Mouse (Mus musculus) ovary, adult 18-20 months (tissue): Measurements from ENCODE around the gene Plscr1.

Experiments used
- DNase-seq: peaks from one replicate; pipeline ENCODE4 v3.0.0; 2022; ENCODE audit warnings: low spot score, mixed read lengths

Plscr1 gene

DNA sequence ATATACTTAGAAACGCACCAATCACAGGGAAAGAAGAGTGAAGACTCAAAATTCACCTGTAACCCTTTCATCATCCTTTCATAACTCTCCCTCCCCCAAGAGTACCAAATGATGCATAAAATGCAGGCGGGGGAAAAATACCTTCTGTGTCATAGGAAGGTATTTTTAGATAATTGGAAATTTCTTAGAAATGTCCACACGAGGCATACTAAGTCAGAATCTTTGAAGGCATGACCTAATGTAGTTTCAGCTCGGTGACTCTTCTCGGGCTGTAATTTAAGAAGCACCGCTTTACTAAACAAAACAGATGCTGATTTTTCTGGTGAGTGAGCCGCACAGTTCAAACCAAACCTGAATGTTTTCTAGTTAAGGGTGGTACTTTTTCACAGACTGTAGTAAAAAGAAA, at the start of gene Plscr1:
TSS of gene Plscr1 (plus strand) at position 304 of the 406 bp plus-strand sequence.
- no peak for DNase-seq

DNA sequence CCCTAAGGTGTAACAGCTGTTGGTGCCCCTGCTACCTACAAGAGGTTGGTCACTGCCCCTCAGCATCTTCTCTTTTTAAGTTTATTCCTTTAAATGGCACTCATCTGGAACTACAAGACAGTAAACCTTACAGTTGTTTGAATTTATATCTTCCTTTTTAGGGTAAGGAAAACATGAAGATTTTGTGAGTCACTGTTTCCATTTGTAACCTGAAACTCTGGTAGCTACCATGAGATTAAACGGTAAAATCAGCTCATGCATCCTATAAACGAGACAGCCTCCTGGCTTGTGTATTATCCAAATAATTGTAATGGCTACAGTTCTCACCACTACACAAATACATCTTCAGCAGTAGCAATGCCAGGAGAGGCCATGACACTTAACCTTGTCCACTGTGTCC, 45.2 kb upstream of the Plscr1 start:
- no peak for DNase-seq

DNA sequence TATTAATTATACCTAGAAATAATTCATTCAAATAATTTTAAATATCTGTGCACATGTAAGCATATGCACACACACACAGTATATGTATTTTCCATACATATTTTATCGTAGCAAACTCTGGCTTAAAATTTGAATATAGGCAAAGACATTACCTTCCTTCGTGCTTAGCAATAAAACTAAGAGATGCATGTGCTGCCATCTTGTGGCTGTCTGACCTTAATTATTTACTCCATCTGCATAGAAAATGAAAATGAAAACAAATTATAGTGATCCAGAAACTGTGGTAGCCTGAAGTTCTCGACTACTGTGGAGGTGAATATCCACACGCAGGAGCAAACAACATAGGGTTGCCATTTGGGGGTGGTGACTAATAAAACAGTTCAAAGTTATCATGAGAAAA, 42.2 kb upstream of the Plscr1 start:
- no peak for DNase-seq

DNA sequence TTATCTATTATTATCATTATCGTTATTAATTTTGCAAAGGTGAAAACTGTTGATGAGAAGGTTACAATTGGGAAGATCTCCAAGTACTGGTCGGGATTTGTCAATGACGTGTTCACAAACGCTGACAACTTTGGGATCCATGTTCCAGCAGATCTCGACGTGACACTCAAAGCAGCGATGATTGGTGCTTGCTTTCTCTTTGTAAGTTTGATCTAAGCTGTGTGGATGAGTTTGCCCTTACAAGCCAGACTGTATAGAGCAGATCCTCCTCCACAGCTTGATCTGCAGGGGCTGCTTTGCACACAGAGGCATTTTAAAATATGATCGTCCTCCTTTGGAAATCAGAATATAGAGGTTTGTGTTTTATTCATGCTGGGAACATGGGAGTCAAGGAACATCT, 41.8 kb upstream of the Plscr1 start:
- no peak for DNase-seq

DNA sequence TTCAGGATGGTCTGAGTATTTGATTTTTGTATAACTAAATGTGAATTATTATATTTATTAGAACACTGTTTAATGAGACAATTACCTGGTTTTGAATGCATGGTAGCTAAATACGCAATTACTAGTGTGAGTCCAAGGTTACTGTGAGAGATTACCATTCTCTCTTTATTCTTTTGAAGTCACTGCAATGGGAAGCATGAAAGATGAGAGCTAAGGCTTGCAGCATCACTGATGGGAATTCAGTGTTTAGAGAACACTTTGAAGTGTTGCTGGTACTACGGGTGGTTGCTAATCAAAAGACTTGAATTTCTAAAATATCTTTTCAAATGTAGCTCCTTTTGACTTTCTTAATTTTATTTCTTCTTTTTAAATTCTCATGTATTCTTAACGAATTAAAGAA, 39.7 kb upstream of the Plscr1 start:
- DNase-seq: no peak

DNA sequence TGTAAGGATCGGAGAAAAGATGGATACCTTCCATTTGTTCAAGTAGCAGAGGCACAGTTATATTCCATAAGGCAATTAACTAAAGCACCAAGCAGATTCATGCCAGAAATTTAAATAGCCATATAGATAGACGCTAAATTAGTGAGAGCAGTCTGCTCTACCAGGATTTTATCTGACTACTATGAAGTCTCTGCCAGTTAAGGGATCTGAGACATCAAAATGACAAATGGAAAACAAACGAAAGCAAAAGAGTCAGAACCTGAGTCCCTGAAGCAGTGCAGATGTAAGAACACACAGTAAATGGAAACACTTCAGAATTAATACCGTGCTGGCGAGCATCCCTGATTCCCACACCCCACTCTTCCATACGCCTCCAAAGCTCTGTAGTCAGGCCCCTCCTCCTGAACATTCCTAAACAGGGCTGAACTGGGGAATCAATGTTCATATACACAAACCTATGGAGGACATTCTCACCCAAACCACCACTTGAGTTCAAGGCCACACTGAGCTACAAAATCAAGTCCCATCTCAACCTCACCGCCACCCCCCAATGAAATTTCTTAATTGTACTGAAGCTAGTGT, 39.1 kb upstream of the Plscr1 start:
- DNase-seq: no peak

DNA sequence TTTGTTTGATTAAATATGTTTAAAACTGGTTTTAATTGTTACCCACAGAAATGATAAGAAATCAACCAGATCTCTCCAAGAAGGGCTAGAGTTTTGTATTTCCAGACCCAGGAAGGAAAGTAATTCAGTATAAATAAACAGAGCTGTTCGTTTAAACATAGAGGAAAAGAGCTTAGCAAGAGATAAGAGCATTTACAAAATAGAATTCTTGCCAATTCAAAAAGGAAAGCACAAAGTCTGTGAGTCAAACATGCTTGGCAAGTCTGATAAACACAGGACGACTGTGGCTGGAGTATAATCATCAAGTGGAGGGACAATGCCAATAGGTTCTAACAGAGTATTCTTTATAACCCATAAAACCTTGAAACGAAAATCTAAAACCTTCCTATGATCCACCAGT, 38.5 kb upstream of the Plscr1 start:
- DNase-seq: no peak

DNA sequence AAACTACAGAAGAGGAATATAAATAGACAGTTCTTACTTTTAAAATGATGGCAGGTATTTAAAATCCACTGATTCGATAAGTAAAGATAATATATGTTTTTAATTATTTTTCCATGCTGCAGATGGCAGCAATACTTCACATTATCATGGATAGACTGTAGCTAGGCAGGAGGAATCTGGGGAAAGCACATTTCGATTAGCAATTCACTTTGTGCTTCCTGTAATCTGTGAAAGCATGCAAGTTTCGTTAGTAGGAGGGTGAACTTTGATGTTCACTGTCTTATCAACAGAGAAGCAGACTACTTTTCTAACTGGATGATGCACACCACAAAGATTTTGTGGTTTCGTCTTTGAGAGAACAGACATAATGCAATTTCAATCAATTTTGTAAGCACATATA, 32.1 kb upstream of the Plscr1 start:
- no peak for DNase-seq

DNA sequence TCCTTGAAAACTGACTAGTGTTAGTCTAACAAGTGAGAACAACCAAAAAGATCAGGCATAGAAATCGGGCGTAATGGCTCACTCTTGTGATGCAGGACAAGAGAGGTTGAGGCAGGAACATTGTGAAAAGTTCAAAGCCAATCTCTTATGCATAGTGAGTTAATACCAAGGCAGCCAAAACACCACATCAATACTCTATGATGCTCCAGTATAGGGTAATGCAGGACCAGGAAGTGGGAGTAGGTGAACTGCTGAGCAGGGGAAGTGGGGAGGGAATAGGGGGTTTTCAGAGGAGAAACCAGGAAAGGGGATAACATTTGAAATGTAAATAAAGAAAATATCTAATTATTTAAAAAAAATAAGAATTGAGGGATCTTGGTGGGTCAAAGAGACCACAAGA, 31.7 kb upstream of the Plscr1 start:
- DNase-seq: no peak

DNA sequence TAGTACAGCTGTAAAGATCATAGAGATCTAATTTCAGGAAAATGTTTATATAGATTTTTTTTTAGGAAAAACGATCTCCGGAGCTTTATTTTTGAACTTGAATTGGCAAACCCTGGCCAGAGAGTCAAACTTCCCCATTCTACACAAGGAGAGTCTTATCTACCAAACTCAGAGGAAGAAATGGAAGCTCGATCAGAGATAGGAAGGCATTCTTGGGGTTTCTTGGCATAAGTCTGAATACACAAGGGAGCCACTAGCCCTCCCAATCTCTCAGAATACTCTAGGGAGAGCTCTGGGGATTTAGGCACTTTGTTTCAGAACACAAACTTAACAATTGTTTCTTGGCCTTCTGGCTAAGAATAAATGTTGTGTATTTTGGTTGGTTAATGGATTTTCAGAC, 29.4 kb upstream of the Plscr1 start:
- DNase-seq: no peak

DNA sequence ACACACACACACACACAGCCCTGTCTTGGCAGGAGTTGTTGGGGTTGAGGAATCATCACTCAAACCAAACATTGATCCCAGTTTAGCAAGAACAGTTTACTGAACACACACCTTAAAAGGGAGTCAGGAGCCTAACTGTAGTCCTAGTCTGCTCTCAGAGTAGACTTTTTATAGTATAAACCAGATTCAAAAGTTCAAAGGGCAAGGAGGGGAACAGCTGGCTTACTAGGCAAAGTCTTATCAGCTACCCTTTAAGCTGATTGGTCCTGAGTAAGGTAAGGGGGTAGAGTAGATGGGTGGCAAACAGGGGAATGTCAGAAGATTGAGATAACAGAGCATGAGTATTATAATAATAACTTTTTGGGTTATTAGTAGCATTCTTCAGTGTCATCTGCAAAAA, 28.1 kb upstream of the Plscr1 start:
- no peak for DNase-seq

DNA sequence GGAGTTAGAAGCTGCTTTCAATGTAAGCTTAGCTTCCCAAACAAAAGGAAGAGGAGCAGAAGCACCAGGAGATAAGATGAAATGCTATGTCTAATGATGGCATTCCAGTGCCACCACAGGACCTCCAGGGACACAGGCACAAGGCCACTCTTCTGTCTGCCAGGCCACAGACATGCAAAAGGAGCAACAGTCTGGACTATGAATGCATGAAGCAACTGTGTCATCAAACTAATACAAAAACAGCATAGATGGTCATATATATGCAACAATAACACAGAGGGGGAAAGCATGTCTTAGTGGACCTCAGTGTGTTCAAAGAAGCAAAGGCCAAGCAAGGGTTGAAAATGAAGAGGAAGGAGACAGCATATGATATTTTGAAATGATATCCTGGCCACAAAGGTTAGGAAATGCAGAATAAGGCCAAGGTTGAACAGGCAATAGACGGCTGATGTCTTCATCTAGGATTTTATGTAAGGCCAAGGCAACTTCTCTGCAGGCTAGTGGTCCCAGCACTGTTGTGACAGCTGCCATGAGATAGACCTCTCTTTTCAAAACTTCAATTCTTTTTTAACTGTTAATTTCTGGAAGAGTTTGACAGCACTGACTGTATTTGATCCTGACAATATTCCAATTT, 24.8 kb upstream of the Plscr1 start:
- DNase-seq: no peak

DNA sequence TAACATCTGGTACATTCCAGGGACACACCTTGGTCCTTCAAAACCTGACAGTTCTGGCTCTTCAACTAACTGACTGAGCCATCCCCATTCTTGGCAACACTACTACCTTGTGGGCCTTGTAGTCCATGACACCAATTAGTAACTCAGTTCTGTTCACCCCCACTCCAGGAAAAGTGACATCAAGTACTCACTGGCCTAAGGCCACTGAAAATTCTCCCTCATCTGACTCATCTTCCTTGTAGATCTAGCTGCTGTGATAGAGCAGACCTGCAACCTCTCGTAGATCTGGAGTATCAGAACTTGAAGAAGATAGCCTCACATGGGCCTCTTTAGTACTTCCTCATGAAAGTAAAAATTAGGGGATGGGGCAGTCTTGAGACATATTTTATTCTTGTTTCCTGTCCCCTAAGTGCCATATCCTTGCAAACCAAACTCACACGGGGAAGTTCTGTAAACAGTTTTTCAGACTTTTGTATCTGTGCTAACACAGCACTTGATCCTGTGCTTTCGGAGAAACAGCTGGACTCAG, 23.4 kb upstream of the Plscr1 start:
- no peak for DNase-seq

DNA sequence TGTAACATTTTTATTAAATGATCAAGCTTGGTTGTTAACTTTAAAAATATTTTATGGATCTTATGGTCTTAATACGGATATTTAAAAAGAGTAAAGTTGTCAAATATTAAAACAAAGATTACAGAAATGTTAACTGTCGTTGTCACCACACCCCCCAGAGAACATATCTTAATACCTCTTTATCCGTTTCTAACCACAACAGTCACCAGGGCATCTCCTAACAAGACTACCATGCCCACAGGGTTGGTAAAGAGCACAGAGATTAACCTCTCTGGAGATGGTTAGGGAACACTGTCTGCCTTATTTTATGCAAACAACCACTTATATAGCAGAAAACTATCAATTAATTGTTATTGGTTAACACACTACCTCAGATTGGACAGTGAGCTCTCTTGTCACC, 22.8 kb upstream of the Plscr1 start:
- DNase-seq: no peak

DNA sequence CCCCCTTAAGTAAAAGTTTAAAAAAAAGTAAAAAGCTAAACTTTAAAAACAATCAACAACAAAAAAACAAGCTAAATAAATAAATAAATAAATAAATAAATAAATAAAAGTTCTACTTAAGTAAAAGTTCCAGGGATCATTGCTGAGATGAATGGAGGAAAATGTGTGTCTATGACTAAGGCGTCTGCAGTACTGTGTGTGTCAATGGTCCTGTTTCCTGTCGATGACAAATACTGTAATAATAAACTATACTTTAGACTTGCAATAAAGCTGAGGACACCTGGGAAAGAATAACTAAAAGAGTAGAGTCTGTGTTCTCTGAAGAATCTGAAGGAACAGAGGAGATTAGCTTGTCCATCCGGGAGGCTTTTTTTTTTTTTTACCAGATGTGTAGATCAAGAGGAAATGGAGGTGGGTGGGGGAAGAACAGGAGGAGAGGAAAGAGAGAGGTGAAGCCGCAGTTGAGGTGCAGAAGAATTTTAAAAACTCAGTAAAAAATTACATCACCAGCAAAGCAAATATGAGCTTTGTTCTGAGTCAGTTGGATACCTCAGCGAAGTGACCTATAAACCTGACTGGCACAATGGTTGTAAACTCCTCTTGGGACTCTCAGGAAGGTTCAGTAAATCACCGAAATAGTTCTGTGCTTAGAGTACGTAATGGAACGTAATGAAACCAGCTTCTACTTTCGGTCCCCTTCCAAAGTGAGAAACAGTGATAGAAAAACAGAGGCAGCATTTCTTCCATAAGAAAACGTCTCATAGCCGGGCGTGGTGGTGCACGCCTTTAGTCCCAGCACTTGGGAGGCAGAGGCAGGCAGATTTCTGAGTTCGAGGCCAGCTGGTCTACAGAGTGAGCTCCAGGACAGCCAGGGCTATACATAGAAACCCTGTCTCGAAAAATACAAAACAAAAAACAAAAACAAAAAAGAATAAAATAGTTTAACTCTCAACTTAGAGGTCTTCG, 20.4 kb upstream of the Plscr1 start:
- DNase-seq: no peak

DNA sequence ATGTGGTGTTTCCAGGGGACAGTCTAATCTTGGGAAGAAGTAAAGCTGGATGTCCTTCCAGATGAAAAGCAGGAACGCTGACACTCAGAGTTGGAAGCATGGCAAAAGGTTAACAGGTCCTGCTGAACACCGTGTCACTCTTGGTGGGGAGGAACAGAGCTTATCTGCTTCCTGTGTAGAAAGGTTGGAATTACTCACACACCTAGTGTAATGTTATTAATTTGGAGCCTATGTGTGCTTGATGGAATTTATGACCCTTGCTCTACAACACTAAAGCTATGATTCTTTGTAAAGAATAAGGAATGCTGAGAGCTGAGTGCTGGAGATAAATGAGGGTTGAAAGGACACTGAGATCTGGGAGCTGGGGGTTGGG, 19.7 kb upstream of the Plscr1 start:
- DNase-seq: no peak

DNA sequence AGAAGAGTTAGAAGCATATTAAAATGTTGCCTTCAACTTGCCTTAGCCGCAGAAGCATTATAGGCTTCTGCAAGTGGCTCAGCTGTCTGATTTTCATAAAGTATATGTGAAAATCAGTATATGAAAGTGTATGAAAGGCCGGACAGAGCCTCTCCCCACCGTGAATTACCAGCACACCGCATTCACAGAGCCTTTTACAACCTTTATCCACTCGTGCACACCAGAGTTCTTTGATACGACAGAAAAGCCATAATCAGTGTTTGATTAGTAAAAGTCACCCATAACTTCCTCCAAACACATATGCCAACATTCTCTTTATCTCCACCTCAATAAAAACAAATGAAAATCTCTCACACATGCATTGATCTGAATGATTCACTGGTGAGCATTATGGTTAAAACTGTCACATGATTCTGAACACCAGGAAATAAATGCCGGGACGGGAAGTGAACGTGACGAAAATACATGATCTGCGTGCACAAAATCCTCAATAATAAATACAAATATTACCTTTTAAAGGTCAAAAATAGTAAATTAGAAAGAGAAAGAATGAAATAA, 14.6 kb upstream of the Plscr1 start:
- no peak for DNase-seq

DNA sequence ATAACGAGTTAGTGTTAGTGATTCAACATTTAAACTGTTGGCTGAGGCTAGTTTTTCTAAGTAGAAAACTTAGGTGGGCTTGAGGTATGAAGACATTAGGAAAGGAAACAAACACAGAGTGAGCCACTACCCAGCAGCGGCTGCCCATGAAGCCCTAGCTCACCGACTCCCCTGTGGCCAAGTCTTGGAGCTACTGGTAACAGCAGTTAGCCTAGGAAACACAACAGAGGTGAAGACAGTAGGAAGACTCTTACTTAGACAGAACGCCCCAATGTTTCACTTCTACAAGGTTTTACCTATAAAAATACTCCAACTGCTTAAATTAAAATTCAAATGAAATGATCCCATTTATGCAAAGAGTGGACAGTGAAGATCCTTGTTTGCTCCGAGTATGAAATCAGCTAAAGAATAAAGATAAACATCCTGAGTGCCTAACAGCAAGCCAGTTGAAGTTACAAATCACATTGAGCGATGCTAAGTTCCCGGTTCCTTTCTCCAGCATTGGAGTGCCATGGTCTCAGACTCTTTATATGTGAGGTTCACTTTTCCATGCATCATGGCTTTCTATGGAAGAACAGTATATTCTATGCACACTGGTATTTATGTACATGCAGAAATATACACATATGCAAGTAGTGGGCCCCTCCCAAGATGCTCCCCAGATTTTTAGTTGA, 640 bp upstream of the Plscr1 start:
- no peak for DNase-seq

DNA sequence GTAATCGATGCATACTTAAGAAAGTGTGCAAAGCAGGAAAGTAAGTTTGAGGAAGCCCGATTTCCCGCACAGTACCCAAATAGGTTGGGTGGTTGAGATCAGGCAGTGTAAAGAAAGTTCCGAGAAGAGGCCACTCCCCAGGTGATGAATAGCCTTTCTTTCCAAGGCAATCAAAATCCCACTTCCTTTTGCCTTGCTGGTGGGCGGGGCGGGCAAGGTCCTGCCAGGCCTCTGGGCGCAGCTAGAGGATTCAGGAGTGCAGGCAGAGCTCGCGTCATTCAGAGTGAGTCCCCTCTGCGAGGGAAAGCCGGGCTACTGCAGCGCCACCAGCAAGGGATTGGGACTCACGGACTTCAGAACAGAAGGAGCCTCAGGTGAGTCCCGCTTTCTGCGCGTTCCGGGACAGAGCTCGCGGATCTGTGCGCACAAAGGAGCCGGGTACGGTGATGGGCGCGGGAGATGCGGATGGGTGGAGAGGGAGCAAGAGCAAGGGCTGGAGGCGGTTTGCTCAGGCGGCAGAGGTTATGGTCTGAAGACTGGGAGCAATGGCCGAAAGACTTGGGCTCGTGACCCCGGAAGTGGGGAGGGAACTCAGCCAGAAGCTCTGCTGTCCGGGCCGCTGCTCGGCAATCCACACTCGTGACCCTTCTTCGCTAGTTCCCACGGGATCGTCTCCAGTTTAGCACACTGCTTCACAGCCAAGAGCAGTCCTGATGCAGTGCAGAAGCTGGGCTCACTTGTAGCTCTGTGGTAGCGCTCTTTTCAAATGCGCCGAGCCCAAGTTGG, 630 bp downstream of the Plscr1 start:
- DNase-seq: peak; percentile 67

DNA sequence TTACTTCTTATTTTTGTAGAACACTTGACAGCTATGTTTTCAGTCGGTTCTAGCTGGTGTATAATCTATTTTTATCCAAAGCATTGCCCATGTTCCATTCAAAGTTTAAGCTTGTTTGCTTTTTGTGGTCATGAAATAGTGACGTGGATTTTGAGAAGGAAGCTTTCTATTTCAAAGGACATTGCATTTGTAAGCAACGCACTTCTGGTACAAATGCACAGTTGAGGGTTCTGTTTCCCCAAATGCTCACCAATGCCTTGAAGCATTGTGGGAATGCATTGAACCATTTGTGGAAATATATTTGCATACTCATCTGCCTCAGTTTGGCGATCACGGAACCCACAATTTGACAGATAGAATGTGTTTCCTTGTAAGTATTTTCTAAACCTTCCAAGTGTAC, 3.2 kb downstream of the Plscr1 start:
- DNase-seq: no peak

DNA sequence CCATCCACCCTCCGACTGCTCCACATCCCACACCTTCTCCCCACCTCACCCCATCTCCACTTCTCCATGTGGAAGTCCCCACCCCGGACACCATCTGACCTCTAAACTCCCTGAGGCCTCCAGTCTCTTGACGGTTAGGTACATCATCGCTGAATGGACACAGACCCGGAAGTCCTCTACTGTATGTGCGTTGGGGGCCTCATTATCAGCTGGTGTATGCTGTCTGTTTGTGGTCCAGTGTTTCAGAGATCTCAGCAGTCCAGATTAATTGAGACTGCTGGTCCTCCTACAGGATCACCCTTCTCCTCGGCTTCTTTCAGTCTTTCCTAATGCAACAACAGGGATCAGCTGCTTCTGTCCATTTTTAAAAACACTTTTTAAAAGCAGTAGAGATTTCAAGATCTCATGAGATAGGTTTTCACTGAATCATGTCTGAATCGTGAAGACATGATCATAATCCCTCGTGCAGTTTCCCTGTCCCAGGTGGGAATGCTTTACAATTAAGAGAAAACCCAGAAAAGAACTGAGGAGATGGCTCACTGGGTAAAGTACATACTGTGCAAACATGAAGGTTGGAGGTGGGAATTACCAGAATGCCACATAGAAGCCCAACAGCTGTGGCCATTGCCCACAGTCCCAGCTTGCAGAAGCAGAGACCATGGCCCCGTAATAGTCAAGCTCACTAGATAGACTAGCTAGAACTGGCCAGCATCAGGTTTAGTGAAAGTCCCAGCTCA, 4.2 kb downstream of the Plscr1 start:
- no peak for DNase-seq
